ENCODE assay signal across 8 mouse cellular contexts in genomic region chr3:68508629-68509028, GRCm38 (mm10).
DNase-seq lines count a peak whose midpoint lies in the region; ATAC-seq and TF ChIP-seq lines count a peak whose summit lies in the region.

No protein-coding gene starts in this region.

- in situ Hi-C loops in Patski (cut with MboI; ENCODE audit: low pct_unique_long_range_greater_than_20kb): no loop called here

- no peak for TF ChIP-seq POLR2A in embryonic fibroblast, embryonic 13.5 days (IDR thresholded peaks at IDR 0.05; ENCODE audit: low read depth, low read length)

- POLR2A ChIA-PET in Patski (lab: Charles Lee): interaction anchor here (1.0 to 1.2 kb wide), 2 partner anchors 12 to 27 kb away, joined by 4 to 5 read pairs; no protein-coding TSS in a partner anchor

- no peak for DNase-seq in hindbrain, embryonic 10.5 days (ENCODE audit: low spot score)
- DNase-seq in Patski (ENCODE audit: low read depth, low spot score): peak; percentile 82
- DNase-seq in heart, postnatal 10 days: peak; percentile 83
- DNase-seq in liver, embryonic 11.5 days (ENCODE audit: low spot score): no peak
- peak; percentile 30 for DNase-seq in right cerebral cortex, postnatal 14 days
- no peak for DNase-seq in frontal cortex, postnatal 14 days (ENCODE audit: low spot score in 2 of 2)

- no peaks in the 10 kb centered on the region for H3K36me3 ChIP-seq in hindbrain, embryonic 16.5 days (ENCODE audit: control insufficient read depth, insufficient read depth, low read length)
- no peaks in the 10 kb centered on the region for H3K36me3 ChIP-seq in hindbrain, embryonic 10.5 days
- no peaks in the 10 kb centered on the region for H3K36me3 ChIP-seq in liver, embryonic 11.5 days (ENCODE audit: control insufficient read depth, insufficient read depth, low read length)

- no peak overlapping the region for H3K4me3 ChIP-seq in hindbrain, embryonic 16.5 days (ENCODE audit: low read length)
- H3K4me3 ChIP-seq in hindbrain, embryonic 10.5 days: no peak overlapping the region
- no peak overlapping the region for H3K4me3 ChIP-seq in embryonic fibroblast, embryonic 13.5 days (ENCODE audit: insufficient read depth, low read length)
- H3K4me3 ChIP-seq in liver, embryonic 11.5 days (ENCODE audit: low read depth, low read length): no peak overlapping the region

- intact Hi-C loops in heart, postnatal 10 days (cut with DNase I): loop anchor here (1.0 kb wide), 1 partner anchor 13 kb away; no protein-coding TSS in a partner anchor

- H3K4me1 ChIP-seq in hindbrain, embryonic 16.5 days (ENCODE audit: control insufficient read depth, insufficient read depth, low read depth, low read length): peaks cover 7% of the 10 kb centered on the region; the same call in 1 of the 2 replicates
- peaks cover 12% of the 10 kb centered on the region for H3K4me1 ChIP-seq in hindbrain, embryonic 10.5 days (replicated peaks)
- peaks cover 23% of the 10 kb centered on the region for H3K4me1 ChIP-seq in embryonic fibroblast, embryonic 13.5 days (ENCODE audit: control insufficient read depth, insufficient read depth, low read length)
- H3K4me1 ChIP-seq in liver, embryonic 11.5 days (replicated peaks; ENCODE audit: control insufficient read depth, insufficient read depth, low read length): peaks cover 35% of the 10 kb centered on the region

- peak overlapping the region; percentile 35; the same call in 1 of the 2 replicates for H3K9ac ChIP-seq in hindbrain, embryonic 16.5 days (ENCODE audit: low read depth, low read length)
- H3K9ac ChIP-seq in liver, embryonic 11.5 days (ENCODE audit: low read depth, low read length): peak overlapping the region; percentile 41; the same call in 1 of the 2 replicates

- CTCF ChIA-PET in Patski (lab: Charles Lee): interaction anchor here (0.6 to 1.9 kb wide), 5 partner anchors 12 to 54 kb away, joined by 3 to 5 read pairs (median 3); no protein-coding TSS in a partner anchor

- no peak for TF ChIP-seq CTCF in Patski (IDR thresholded peaks at IDR 0.05)
- TF ChIP-seq CTCF in embryonic fibroblast, embryonic 13.5 days (IDR thresholded peaks at IDR 0.05; ENCODE audit: borderline replicate concordance, insufficient read depth, low read length): no peak

- 52% methylated on average over 6 of the region's 6 CpGs for WGBS in hindbrain, embryonic 16.5 days
- WGBS in hindbrain, embryonic 10.5 days: 72% methylated on average over 6 of the region's 6 CpGs
- 22% methylated on average over 6 of the region's 6 CpGs for WGBS in liver, embryonic 11.5 days

- no peaks in the 10 kb centered on the region for H3K27me3 ChIP-seq in hindbrain, embryonic 16.5 days (replicated peaks; ENCODE audit: control insufficient read depth, insufficient read depth, low read length)
- no peaks in the 10 kb centered on the region for H3K27me3 ChIP-seq in hindbrain, embryonic 10.5 days (ENCODE audit: insufficient read depth, poor library complexity, severe bottlenecking)
- no peaks in the 10 kb centered on the region for H3K27me3 ChIP-seq in Patski
- H3K27me3 ChIP-seq in liver, embryonic 11.5 days (replicated peaks; ENCODE audit: control insufficient read depth, insufficient read depth, low read length): no peaks in the 10 kb centered on the region

- no peaks in the 10 kb centered on the region for H3K9me3 ChIP-seq in hindbrain, embryonic 16.5 days (ENCODE audit: control insufficient read depth, low read length)
- H3K9me3 ChIP-seq in hindbrain, embryonic 10.5 days: no peaks in the 10 kb centered on the region
- no peaks in the 10 kb centered on the region for H3K9me3 ChIP-seq in liver, embryonic 11.5 days (ENCODE audit: control insufficient read depth, low read length)

- H3K4me2 ChIP-seq in hindbrain, embryonic 16.5 days (ENCODE audit: low read length): no peak overlapping the region
- H3K4me2 ChIP-seq in liver, embryonic 11.5 days: 0 out of 2 replicates have a peak overlapping the region, but pooled peaks have one; percentile 20

- ATAC-seq in hindbrain, embryonic 16.5 days: peak; percentile 37; the same call in 1 of the 2 replicates
- ATAC-seq in Patski: peak; percentile 98
- peak; percentile 59 for ATAC-seq in liver, embryonic 11.5 days (replicated peaks; ENCODE audit: low FRiP score)

- H3K27ac ChIP-seq in hindbrain, embryonic 16.5 days (ENCODE audit: low read depth, low read length): peak overlapping the region; percentile 18; the same call in 1 of the 2 replicates
- no peak overlapping the region for H3K27ac ChIP-seq in hindbrain, embryonic 10.5 days
- peak overlapping the region; percentile 49 for H3K27ac ChIP-seq in embryonic fibroblast, embryonic 13.5 days (ENCODE audit: insufficient read depth, low read length)
- peak overlapping the region; percentile 21 for H3K27ac ChIP-seq in liver, embryonic 11.5 days (ENCODE audit: low read depth, low read length)

Comparison
In these comparisons a context has a peak if more than half of its experiments do, and no peak if none do; other contexts are left out.
1. ATAC-seq: peak in every context shown above with its lines; median percentile 98 in Patski; 59 in liver, embryonic 11.5 days; 37 in hindbrain, embryonic 16.5 days.
2. DNase-seq: peak in Patski (single experiment), heart, postnatal 10 days (2 of 2) and right cerebral cortex, postnatal 14 days (single experiment); none in hindbrain, embryonic 10.5 days (single experiment), liver, embryonic 11.5 days (single experiment) and frontal cortex, postnatal 14 days (0 of 2).